17 mouse cellular contexts compared by ENCODE assay signal in genomic region chr11:95393500-95393816, GRCm38 (mm10). TPM values are rescaled to one million over a fixed set of nuclear protein-coding genes. Genes with fewer than 3 reads are reported as not detected.
DNase-seq lines count a peak whose midpoint lies in the region; ATAC-seq and TF ChIP-seq lines count a peak whose summit lies in the region.
"Had no signal": no experiment of that assay in that cellular context is flagged by ENCODE, and none has a peak within 500 bp of the region (broad histone marks: within the 10 kb centered on the region; RNA-seq: fewer than 3 reads in every experiment).

No protein-coding gene starts in this region.

- no peak overlapping the region for H3K9ac ChIP-seq in forebrain, embryonic 12.5 days
- H3K9ac ChIP-seq in midbrain, embryonic 11.5 days (ENCODE audit: low read length): no peak overlapping the region
- H3K9ac ChIP-seq in midbrain, postnatal 0 days (replicated peaks; ENCODE audit: low read length, poor library complexity, severe bottlenecking): no peak overlapping the region
- no peak overlapping the region for H3K9ac ChIP-seq in forebrain, embryonic 16.5 days (replicated peaks; ENCODE audit: low read depth, low read length)
- H3K9ac ChIP-seq in stomach, postnatal 0 days (ENCODE audit: low read length): no peak overlapping the region
- no peak overlapping the region for H3K9ac ChIP-seq in midbrain, embryonic 15.5 days
- H3K9ac ChIP-seq: heart, embryonic 13.5 days; midbrain, embryonic 12.5 days; neural tube, embryonic 13.5 days had no signal

- H3K4me1 ChIP-seq in forebrain, embryonic 10.5 days: peaks cover 28% of the 10 kb centered on the region
- H3K4me1 ChIP-seq in forebrain, embryonic 12.5 days: 0 out of 2 replicates have a peak, but pooled peaks cover 4% of the 10 kb centered on the region
- H3K4me1 ChIP-seq in midbrain, embryonic 11.5 days (ENCODE audit: control insufficient read depth, insufficient read depth, low read length): no peaks in the 10 kb centered on the region
- 0 out of 2 replicates have a peak, but pooled peaks cover 4% of the 10 kb centered on the region for H3K4me1 ChIP-seq in midbrain, postnatal 0 days (ENCODE audit: insufficient read depth, low read length)
- peaks cover 26% of the 10 kb centered on the region for H3K4me1 ChIP-seq in forebrain, embryonic 16.5 days (replicated peaks; ENCODE audit: control insufficient read depth, insufficient read depth, low read length)
- H3K4me1 ChIP-seq in stomach, postnatal 0 days (replicated peaks; ENCODE audit: control insufficient read depth, insufficient read depth): no peaks in the 10 kb centered on the region
- peaks cover 3% of the 10 kb centered on the region; the same call in 1 of the 2 replicates for H3K4me1 ChIP-seq in midbrain, embryonic 15.5 days
- H3K4me1 ChIP-seq: heart, embryonic 13.5 days had no signal

- no peak for TF ChIP-seq CTCF in midbrain, postnatal 0 days (IDR thresholded peaks at IDR 0.05)
- no peak for TF ChIP-seq CTCF in stomach, postnatal 0 days (IDR thresholded peaks at IDR 0.05; ENCODE audit: low read depth)

- no peaks in the 10 kb centered on the region for H3K27me3 ChIP-seq in forebrain, embryonic 10.5 days (ENCODE audit: poor library complexity, severe bottlenecking)
- H3K27me3 ChIP-seq in forebrain, embryonic 12.5 days: peaks cover under 1% of the 10 kb centered on the region; the same call in 1 of the 2 replicates
- H3K27me3 ChIP-seq in midbrain, embryonic 11.5 days (ENCODE audit: control insufficient read depth, insufficient read depth, low read length): no peaks in the 10 kb centered on the region
- no peaks in the 10 kb centered on the region for H3K27me3 ChIP-seq in midbrain, postnatal 0 days (ENCODE audit: insufficient read depth, low read length)
- H3K27me3 ChIP-seq in forebrain, embryonic 16.5 days (replicated peaks; ENCODE audit: control insufficient read depth, insufficient read depth, low read length): no peaks in the 10 kb centered on the region
- H3K27me3 ChIP-seq in stomach, postnatal 0 days (ENCODE audit: control insufficient read depth, insufficient read depth, low read length): no peaks in the 10 kb centered on the region
- no peaks in the 10 kb centered on the region for H3K27me3 ChIP-seq in midbrain, embryonic 15.5 days (replicated peaks)
- H3K27me3 ChIP-seq: heart, embryonic 13.5 days had no signal

- peaks cover 45% of the 10 kb centered on the region for H3K36me3 ChIP-seq in forebrain, embryonic 10.5 days (replicated peaks)
- H3K36me3 ChIP-seq in forebrain, embryonic 12.5 days (replicated peaks): peaks cover 38% of the 10 kb centered on the region
- peaks cover 12% of the 10 kb centered on the region for H3K36me3 ChIP-seq in midbrain, embryonic 11.5 days (ENCODE audit: control insufficient read depth, insufficient read depth, low read length)
- peaks cover 26% of the 10 kb centered on the region for H3K36me3 ChIP-seq in midbrain, postnatal 0 days (ENCODE audit: insufficient read depth, low read length)
- H3K36me3 ChIP-seq in forebrain, embryonic 16.5 days (ENCODE audit: control insufficient read depth, insufficient read depth): peaks cover 17% of the 10 kb centered on the region
- peaks cover 4% of the 10 kb centered on the region; the same call in 1 of the 2 replicates for H3K36me3 ChIP-seq in stomach, postnatal 0 days (ENCODE audit: control insufficient read depth, insufficient read depth, low read length)
- H3K36me3 ChIP-seq in midbrain, embryonic 15.5 days (replicated peaks): peaks cover 26% of the 10 kb centered on the region

- H3K4me3 ChIP-seq in forebrain, embryonic 10.5 days: no peak overlapping the region
- H3K4me3 ChIP-seq in forebrain, embryonic 12.5 days (replicated peaks): no peak overlapping the region
- no peak overlapping the region for H3K4me3 ChIP-seq in midbrain, embryonic 11.5 days (ENCODE audit: low read depth, low read length)
- H3K4me3 ChIP-seq in midbrain, postnatal 0 days (ENCODE audit: low read depth, low read length): no peak overlapping the region
- no peak overlapping the region for H3K4me3 ChIP-seq in forebrain, embryonic 16.5 days (replicated peaks; ENCODE audit: low read length)
- no peak overlapping the region for H3K4me3 ChIP-seq in stomach, postnatal 0 days (ENCODE audit: low read depth, low read length)
- H3K4me3 ChIP-seq in midbrain, embryonic 15.5 days: no peak overlapping the region
- H3K4me3 ChIP-seq: heart, embryonic 13.5 days; midbrain, embryonic 12.5 days; neural tube, embryonic 13.5 days had no signal

- no peaks in the 10 kb centered on the region for H3K9me3 ChIP-seq in forebrain, embryonic 10.5 days
- no peaks in the 10 kb centered on the region for H3K9me3 ChIP-seq in forebrain, embryonic 12.5 days
- H3K9me3 ChIP-seq in midbrain, embryonic 11.5 days (ENCODE audit: control insufficient read depth, low read length): no peaks in the 10 kb centered on the region
- H3K9me3 ChIP-seq in midbrain, postnatal 0 days (ENCODE audit: low read length): no peaks in the 10 kb centered on the region
- no peaks in the 10 kb centered on the region for H3K9me3 ChIP-seq in forebrain, embryonic 16.5 days (ENCODE audit: control insufficient read depth, low read length)
- H3K9me3 ChIP-seq in stomach, postnatal 0 days (ENCODE audit: control insufficient read depth, low read length): no peaks in the 10 kb centered on the region
- no peaks in the 10 kb centered on the region for H3K9me3 ChIP-seq in midbrain, embryonic 15.5 days
- H3K9me3 ChIP-seq: G1E; heart, embryonic 13.5 days; midbrain, embryonic 12.5 days; neural tube, embryonic 13.5 days had no signal

- no peak overlapping the region for H3K4me2 ChIP-seq in forebrain, embryonic 12.5 days
- H3K4me2 ChIP-seq in midbrain, embryonic 11.5 days: no peak overlapping the region
- H3K4me2 ChIP-seq in midbrain, postnatal 0 days (ENCODE audit: low read depth, low read length, poor library complexity, severe bottlenecking): no peak overlapping the region
- no peak overlapping the region for H3K4me2 ChIP-seq in forebrain, embryonic 16.5 days (ENCODE audit: low read length)
- H3K4me2 ChIP-seq in stomach, postnatal 0 days (replicated peaks; ENCODE audit: low read depth): no peak overlapping the region
- no peak overlapping the region for H3K4me2 ChIP-seq in midbrain, embryonic 15.5 days
- H3K4me2 ChIP-seq: heart, embryonic 13.5 days; midbrain, embryonic 12.5 days; neural tube, embryonic 13.5 days had no signal

- no peak for TF ChIP-seq EP300 in stomach, postnatal 0 days (optimal IDR thresholded peaks at IDR 0.05)

- no peak for ATAC-seq in forebrain, embryonic 12.5 days (ENCODE audit: low FRiP score)
- ATAC-seq in midbrain, embryonic 11.5 days (ENCODE audit: low FRiP score): no peak
- ATAC-seq in midbrain, postnatal 0 days (ENCODE audit: low FRiP score): no peak
- no peak for ATAC-seq in forebrain, embryonic 16.5 days
- ATAC-seq in stomach, postnatal 0 days (ENCODE audit: low FRiP score, low TSS enrichment): no peak
- ATAC-seq in midbrain, embryonic 15.5 days (replicated peaks): no peak
- ATAC-seq: lung, postnatal 0 days had no signal

- WGBS in forebrain, embryonic 10.5 days: 32% methylated on average over 5 of the region's 5 CpGs
- WGBS in forebrain, embryonic 12.5 days: 32% methylated on average over 5 of the region's 5 CpGs
- 25% methylated on average over 5 of the region's 5 CpGs for WGBS in midbrain, embryonic 11.5 days
- WGBS in midbrain, postnatal 0 days: 26% methylated on average over 5 of the region's 5 CpGs
- WGBS in forebrain, embryonic 16.5 days: 35% methylated on average over 5 of the region's 5 CpGs
- 31% methylated on average over 5 of the region's 5 CpGs for WGBS in stomach, postnatal 0 days
- 29% methylated on average over 5 of the region's 5 CpGs for WGBS in midbrain, embryonic 15.5 days

- DNase-seq in forebrain, embryonic 10.5 days (ENCODE audit: extremely low spot score, low spot score): no peak
- DNase-seq in midbrain, embryonic 11.5 days (ENCODE audit: low spot score, missing footprints): peak; percentile 62
- no peak for DNase-seq in midbrain, postnatal 0 days (ENCODE audit: low spot score)
- no peak for DNase-seq in stomach, postnatal 0 days (ENCODE audit: low spot score)
- DNase-seq in lung, adult 18-20 months: no peak
- DNase-seq: cerebellum, adult 8-10 months; gastrocnemius, postnatal 25 days; kidney, postnatal 25 days; layer of hippocampus, postnatal 36 days had no signal

- peak overlapping the region; percentile 44; the same call in 1 of the 2 replicates for H3K27ac ChIP-seq in forebrain, embryonic 10.5 days
- no peak overlapping the region for H3K27ac ChIP-seq in forebrain, embryonic 12.5 days
- no peak overlapping the region for H3K27ac ChIP-seq in midbrain, embryonic 11.5 days (ENCODE audit: low read depth, low read length)
- H3K27ac ChIP-seq in midbrain, postnatal 0 days (ENCODE audit: low read depth, low read length): no peak overlapping the region
- H3K27ac ChIP-seq in forebrain, embryonic 16.5 days (ENCODE audit: low read length): 0 out of 2 replicates have a peak overlapping the region, but pooled peaks have one; percentile 11
- peak overlapping the region; percentile 67 for H3K27ac ChIP-seq in stomach, postnatal 0 days (replicated peaks)
- H3K27ac ChIP-seq in midbrain, embryonic 15.5 days: no peak overlapping the region
- H3K27ac ChIP-seq: heart, embryonic 13.5 days; midbrain, embryonic 12.5 days had no signal

RNA-seq across cellular contexts. Expression of gene Slc35b1, which starts 9.0 kb away (rescaled TPM):
- polyA plus RNA-seq in forebrain, embryonic 10.5 days (2016; fragmentation: Nextera tagmentation; extraction: Ambion mirVana): 118 and 119 TPM in 2 replicates
- polyA plus RNA-seq in forebrain, embryonic 12.5 days (2016; fragmentation: Nextera tagmentation; extraction: Ambion mirVana): 126 TPM in 2 replicates
- 130 and 133 TPM in 2 replicates for polyA plus RNA-seq in midbrain, embryonic 11.5 days (2014; fragmentation: Nextera tagmentation; extraction: Ambion mirVana)
- 92.4 and 99.1 TPM in 2 replicates for total RNA-seq in midbrain, postnatal 0 days (2014; rRNA removed)
- polyA plus RNA-seq in midbrain, postnatal 0 days (2015; fragmentation: Nextera tagmentation; extraction: Ambion mirVana): 154 and 168 TPM in 2 replicates
- polyA plus RNA-seq in forebrain, embryonic 16.5 days (2015; fragmentation: Nextera tagmentation; extraction: Ambion mirVana): 152 and 154 TPM in 2 replicates
- polyA plus RNA-seq in stomach, postnatal 0 days (2015; fragmentation: Nextera tagmentation; extraction: Ambion mirVana): 106 and 110 TPM in 2 replicates
- 143 TPM in 2 replicates for polyA plus RNA-seq in midbrain, embryonic 15.5 days (2015; fragmentation: Nextera tagmentation; extraction: Ambion mirVana)

RNA-seq across cellular contexts. Expression of gene Spop, which starts 20.4 kb away (rescaled TPM):
- polyA plus RNA-seq in forebrain, embryonic 10.5 days (2016; fragmentation: Nextera tagmentation; extraction: Ambion mirVana): 142 and 145 TPM in 2 replicates
- 193 and 211 TPM in 2 replicates for polyA plus RNA-seq in forebrain, embryonic 12.5 days (2016; fragmentation: Nextera tagmentation; extraction: Ambion mirVana)
- polyA plus RNA-seq in midbrain, embryonic 11.5 days (2014; fragmentation: Nextera tagmentation; extraction: Ambion mirVana): 132 and 162 TPM in 2 replicates
- 54.3 and 66.5 TPM in 2 replicates for total RNA-seq in midbrain, postnatal 0 days (2014; rRNA removed)
- polyA plus RNA-seq in midbrain, postnatal 0 days (2015; fragmentation: Nextera tagmentation; extraction: Ambion mirVana): 192 and 231 TPM in 2 replicates
- 252 and 265 TPM in 2 replicates for polyA plus RNA-seq in forebrain, embryonic 16.5 days (2015; fragmentation: Nextera tagmentation; extraction: Ambion mirVana)
- 92.4 and 96.0 TPM in 2 replicates for polyA plus RNA-seq in stomach, postnatal 0 days (2015; fragmentation: Nextera tagmentation; extraction: Ambion mirVana)
- polyA plus RNA-seq in midbrain, embryonic 15.5 days (2015; fragmentation: Nextera tagmentation; extraction: Ambion mirVana): 208 and 234 TPM in 2 replicates

RNA-seq across cellular contexts. Expression of gene Fam117a, which starts 56.6 kb away (rescaled TPM):
- polyA plus RNA-seq in forebrain, embryonic 10.5 days (2016; fragmentation: Nextera tagmentation; extraction: Ambion mirVana): 7.4 and 7.7 TPM in 2 replicates
- polyA plus RNA-seq in forebrain, embryonic 12.5 days (2016; fragmentation: Nextera tagmentation; extraction: Ambion mirVana): 6.0 and 7.8 TPM in 2 replicates
- polyA plus RNA-seq in midbrain, embryonic 11.5 days (2014; fragmentation: Nextera tagmentation; extraction: Ambion mirVana): 7.5 and 7.6 TPM in 2 replicates
- total RNA-seq in midbrain, postnatal 0 days (2014; rRNA removed): 5.3 and 6.1 TPM in 2 replicates
- 1.1 and 1.6 TPM in 2 replicates for polyA plus RNA-seq in midbrain, postnatal 0 days (2015; fragmentation: Nextera tagmentation; extraction: Ambion mirVana)
- 2.7 and 2.9 TPM in 2 replicates for polyA plus RNA-seq in forebrain, embryonic 16.5 days (2015; fragmentation: Nextera tagmentation; extraction: Ambion mirVana)
- 5.7 and 6.7 TPM in 2 replicates for polyA plus RNA-seq in stomach, postnatal 0 days (2015; fragmentation: Nextera tagmentation; extraction: Ambion mirVana)
- 2.2 and 2.3 TPM in 2 replicates for polyA plus RNA-seq in midbrain, embryonic 15.5 days (2015; fragmentation: Nextera tagmentation; extraction: Ambion mirVana)

Comparison
In these comparisons a context has a peak if more than half of its experiments do, and no peak if none do; other contexts are left out.
1. H3K27ac ChIP-seq: peak in forebrain, embryonic 10.5 days (single experiment), forebrain, embryonic 16.5 days (single experiment) and stomach, postnatal 0 days (single experiment); none in forebrain, embryonic 12.5 days (single experiment), midbrain, embryonic 11.5 days (single experiment), midbrain, postnatal 0 days (single experiment) and midbrain, embryonic 15.5 days (single experiment).